35 mouse cellular contexts compared by ENCODE assay signal in genomic region chr14:10525786-10526185, GRCm38 (mm10).
"Had no signal": no experiment of that assay in that cellular context is flagged by ENCODE, and none has a peak within 500 bp of the region (broad histone marks: within the 10 kb centered on the region; RNA-seq: fewer than 3 reads in every experiment).

No protein-coding gene starts in this region.

- H3K9me3 ChIP-seq: heart, embryonic 10.5 days; heart, embryonic 12.5 days; heart, embryonic 13.5 days; heart, embryonic 15.5 days; hindbrain, embryonic 10.5 days; hindbrain, embryonic 12.5 days; hindbrain, embryonic 13.5 days; hindbrain, embryonic 15.5 days; intestine, embryonic 15.5 days; kidney, embryonic 15.5 days had no signal

- H3K4me1 ChIP-seq: heart, embryonic 10.5 days; heart, embryonic 12.5 days; heart, embryonic 13.5 days; heart, embryonic 15.5 days; hindbrain, embryonic 12.5 days; hindbrain, embryonic 13.5 days; hindbrain, embryonic 15.5 days; intestine, embryonic 15.5 days; kidney, embryonic 15.5 days had no signal

- H3K36me3 ChIP-seq: heart, embryonic 10.5 days; heart, embryonic 12.5 days; heart, embryonic 13.5 days; heart, embryonic 15.5 days; hindbrain, embryonic 10.5 days; hindbrain, embryonic 12.5 days; hindbrain, embryonic 13.5 days; hindbrain, embryonic 15.5 days; intestine, embryonic 15.5 days; kidney, embryonic 15.5 days had no signal

- H3K4me3 ChIP-seq: heart, embryonic 10.5 days; heart, embryonic 12.5 days; heart, embryonic 13.5 days; heart, embryonic 15.5 days; hindbrain, embryonic 10.5 days; hindbrain, embryonic 12.5 days; hindbrain, embryonic 13.5 days; hindbrain, embryonic 15.5 days; intestine, embryonic 15.5 days; kidney, embryonic 15.5 days; layer of hippocampus, adult 2 months had no signal

- H3K27me3 ChIP-seq: heart, embryonic 12.5 days; heart, embryonic 13.5 days; heart, embryonic 15.5 days; hindbrain, embryonic 12.5 days; hindbrain, embryonic 13.5 days; hindbrain, embryonic 15.5 days; intestine, embryonic 15.5 days; kidney, embryonic 15.5 days had no signal

- ATAC-seq: hindbrain, embryonic 16.5 days; hindbrain, postnatal 0 days; inflammation-experienced regulatory T-cells, adult 6 months; intestine, embryonic 15.5 days; intestine, embryonic 16.5 days; intestine, postnatal 0 days had no signal

- H3K27ac ChIP-seq: heart, embryonic 10.5 days; heart, embryonic 15.5 days; hindbrain, embryonic 12.5 days; hindbrain, embryonic 13.5 days; hindbrain, embryonic 14.5 days; hindbrain, embryonic 15.5 days; hindbrain, postnatal 0 days; intestine, embryonic 15.5 days; kidney, embryonic 15.5 days; kidney, postnatal 0 days; layer of hippocampus, adult 2 months had no signal

- DNase-seq: heart, postnatal 10 days; heart, postnatal 14 days; heart, postnatal 36 days; heart, postnatal 4 days; kidney, adult 11 months; kidney, adult 18-20 months; kidney, adult 2 months; kidney, adult 8-10 months; kidney, adult 9 months; kidney, postnatal 10 days; kidney, postnatal 14 days; kidney, postnatal 25 days; kidney, postnatal 36 days; kidney, postnatal 4 days; layer of hippocampus, adult 9-11 months; layer of hippocampus, postnatal 36 days had no signal

- H3K9ac ChIP-seq: heart, embryonic 12.5 days; heart, embryonic 13.5 days; heart, embryonic 15.5 days; hindbrain, embryonic 12.5 days; hindbrain, embryonic 13.5 days; hindbrain, embryonic 14.5 days; hindbrain, embryonic 15.5 days; intestine, embryonic 15.5 days; kidney, embryonic 15.5 days had no signal

- H3K4me2 ChIP-seq: heart, embryonic 11.5 days; heart, embryonic 12.5 days; heart, embryonic 13.5 days; heart, embryonic 15.5 days; hindbrain, embryonic 12.5 days; hindbrain, embryonic 13.5 days; hindbrain, embryonic 14.5 days; hindbrain, embryonic 15.5 days; intestine, embryonic 15.5 days; kidney, embryonic 15.5 days had no signal
